Mouse (Mus musculus) hematopoietic stem cell, adult 5-6 weeks (primary cell): ENCODE results near the gene Sh2d1b2. TPM values are rescaled to one million over a fixed set of nuclear protein-coding genes. Genes with fewer than 3 reads are reported as not detected.

Experiments
- ATAC-seq, 2 experiments: fragments of 125-278 bp in 1 of 2; replicated peaks in 1 of 2; 2 replicates each; pipeline ENCODE4 v1.8.0; 2016 to 2017; ENCODE audit warnings: inconsistent platforms in 2 of 2, mild to moderate bottlenecking in 2 of 2, moderate number of reproducible peaks in 2 of 2, low read depth in 1 of 2, moderate TSS enrichment in 1 of 2; ENCODE audit not compliant: low FRiP score in 2 of 2, poor library complexity in 2 of 2, severe bottlenecking in 2 of 2, insufficient read depth in 1 of 2, low TSS enrichment in 1 of 2
- total RNA-seq: library from RNA; stranded (forward); fragments of 172-1452, 232-1000 nt; gene quantifications from 2 replicates; pipeline ENCODE4 v1.2.3, GENCODE M21; 2017

Gene Sh2d1b2
- total RNA-seq, 1 experiment from 2014 or later = not detected

DNA sequence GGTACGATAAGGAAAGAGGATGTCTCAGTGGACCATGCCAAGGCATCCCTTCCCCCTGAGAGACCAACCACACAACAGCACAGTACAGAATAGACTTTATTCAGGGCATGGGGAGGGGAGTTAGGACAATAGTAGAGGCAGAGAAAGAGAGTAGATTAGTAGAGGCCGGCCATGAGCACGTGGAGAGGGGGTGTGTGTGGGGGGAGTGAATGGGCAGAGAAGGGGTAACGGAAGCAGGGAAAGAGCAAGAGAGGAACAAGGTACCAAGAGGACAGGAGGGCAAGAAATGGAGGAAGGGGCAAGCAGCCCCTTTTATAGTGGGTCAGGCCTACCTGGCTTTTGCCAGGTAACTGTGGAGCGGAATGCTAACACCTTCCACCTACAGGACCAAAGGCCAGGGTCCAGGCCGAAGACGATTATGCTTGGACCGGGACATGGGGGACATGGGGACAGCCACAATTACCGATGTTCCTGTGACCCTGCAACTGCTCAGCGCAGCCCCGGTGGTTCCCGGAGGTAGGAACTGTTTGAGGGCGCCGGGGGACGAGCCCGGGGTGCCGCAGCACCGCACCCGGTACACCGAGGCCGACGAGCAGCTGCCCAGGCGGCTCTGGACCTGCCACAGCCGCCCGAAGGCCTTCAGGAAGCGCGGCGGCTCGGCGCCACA is 22.5 kb downstream of the Sh2d1b2 start:
- 0 out of 4 replicates have a peak, but pooled peaks of 1 of the 2 experiments have one; percentile 14 for ATAC-seq

DNA sequence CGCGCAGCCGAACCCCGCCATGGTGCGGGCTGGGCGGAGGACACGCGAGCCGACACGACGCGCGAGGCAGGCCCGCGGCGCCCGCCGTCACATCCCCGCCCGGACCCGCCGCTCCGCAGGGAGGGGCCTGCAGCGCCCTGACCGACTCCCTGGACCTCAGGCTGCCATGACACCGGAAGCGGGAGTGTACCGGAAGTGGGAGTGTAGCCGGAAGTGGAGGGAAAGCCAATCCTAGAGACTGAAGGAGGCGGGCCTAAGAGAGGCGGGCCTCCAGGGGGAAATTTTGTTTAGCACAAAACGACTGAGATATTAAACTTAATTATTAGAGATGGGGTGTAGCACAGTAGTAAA is 23.0 kb downstream of the Sh2d1b2 start:
- ATAC-seq = peak; percentile 88 to 98

DNA sequence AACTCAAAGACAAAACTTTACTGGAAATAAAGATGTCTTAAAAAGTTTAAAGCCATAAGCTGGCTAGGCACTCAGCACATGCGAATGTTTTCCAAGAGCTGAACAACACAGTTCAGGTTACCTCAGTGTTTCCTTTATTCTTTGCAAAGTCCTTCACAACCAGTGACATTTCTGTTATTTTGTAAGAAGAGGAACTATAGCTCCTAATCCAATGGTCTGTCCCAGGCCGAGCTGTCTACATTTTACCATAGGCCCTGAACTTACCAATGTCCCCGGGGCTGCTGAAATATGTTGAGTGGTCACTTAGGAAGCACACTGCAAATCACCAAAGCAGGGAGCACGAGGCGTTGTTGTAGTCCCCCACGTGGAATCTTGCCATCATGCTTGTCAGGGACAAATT is 37.7 kb downstream of the Sh2d1b2 start:
- peak in 1 of 2 experiments; percentile 39; a peak in 1 of 4 replicates for ATAC-seq

DNA sequence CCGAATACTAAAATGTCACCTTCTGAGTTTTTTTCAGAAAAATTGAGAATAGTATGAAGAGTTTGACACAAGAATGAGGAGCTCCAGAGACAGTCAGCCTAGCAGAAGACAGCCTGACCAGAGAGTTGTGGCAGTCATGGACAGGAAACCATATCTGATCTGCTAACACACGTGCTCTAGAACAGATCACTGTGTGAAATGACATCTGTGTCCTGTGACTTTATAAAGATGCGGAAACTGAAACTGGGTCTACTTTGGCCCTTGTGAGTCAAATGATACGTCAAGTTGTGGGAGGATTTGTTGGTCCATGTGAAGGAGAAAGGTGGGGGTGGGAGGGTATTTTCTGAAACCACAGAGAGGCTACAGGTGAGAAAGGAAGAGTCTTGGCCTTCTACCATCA is 38.1 kb downstream of the Sh2d1b2 start:
- no peak; a peak in 1 of 4 replicates for ATAC-seq

DNA sequence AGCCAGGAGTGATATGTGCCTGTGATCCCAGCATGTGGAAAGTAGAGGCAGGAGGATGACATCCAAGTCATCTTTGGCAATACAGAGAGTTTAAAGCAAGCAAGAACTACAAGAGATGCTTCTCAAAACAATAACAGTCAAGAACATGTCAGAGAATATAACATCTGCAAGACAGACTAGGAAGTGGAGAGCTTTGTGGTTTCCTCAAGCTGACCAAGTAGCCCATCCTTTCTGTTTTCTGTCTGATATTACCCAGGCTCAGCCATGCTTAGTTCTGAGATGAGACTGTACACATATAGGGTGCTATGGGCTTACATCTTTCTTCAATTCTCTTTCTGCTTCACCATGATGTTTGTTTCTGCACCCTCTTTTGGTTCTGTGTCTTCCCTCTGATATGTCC is 40.7 kb downstream of the Sh2d1b2 start:
- ATAC-seq = 0 out of 4 replicates have a peak, but pooled peaks of 1 of the 2 experiments have one; percentile 24

DNA sequence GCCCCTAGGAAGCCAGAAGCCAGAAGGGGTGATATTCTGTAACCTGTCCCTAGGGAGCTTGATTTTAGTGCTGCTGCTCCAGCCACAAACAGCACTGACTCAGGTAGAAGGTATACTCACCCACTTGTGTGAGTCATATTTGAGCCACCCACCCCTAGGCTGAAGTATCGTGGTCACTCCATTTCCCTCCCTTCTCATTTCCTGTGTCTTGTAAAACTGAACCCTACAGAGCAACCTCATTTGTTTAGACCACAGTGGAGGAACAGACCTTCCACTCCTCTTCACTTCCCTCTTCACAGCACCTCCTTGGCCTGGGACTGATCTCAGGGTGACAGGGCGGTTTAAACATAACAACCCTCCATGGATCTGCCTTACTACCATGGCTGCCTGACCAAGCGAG is 44.5 kb downstream of the Sh2d1b2 start, which contains the start of gene Sh2d1b1:
Gene Sh2d1b1, plus strand, starts transcription at position 305 of the 400 bp plus-strand sequence.
- ATAC-seq = peak; percentile 85

DNA sequence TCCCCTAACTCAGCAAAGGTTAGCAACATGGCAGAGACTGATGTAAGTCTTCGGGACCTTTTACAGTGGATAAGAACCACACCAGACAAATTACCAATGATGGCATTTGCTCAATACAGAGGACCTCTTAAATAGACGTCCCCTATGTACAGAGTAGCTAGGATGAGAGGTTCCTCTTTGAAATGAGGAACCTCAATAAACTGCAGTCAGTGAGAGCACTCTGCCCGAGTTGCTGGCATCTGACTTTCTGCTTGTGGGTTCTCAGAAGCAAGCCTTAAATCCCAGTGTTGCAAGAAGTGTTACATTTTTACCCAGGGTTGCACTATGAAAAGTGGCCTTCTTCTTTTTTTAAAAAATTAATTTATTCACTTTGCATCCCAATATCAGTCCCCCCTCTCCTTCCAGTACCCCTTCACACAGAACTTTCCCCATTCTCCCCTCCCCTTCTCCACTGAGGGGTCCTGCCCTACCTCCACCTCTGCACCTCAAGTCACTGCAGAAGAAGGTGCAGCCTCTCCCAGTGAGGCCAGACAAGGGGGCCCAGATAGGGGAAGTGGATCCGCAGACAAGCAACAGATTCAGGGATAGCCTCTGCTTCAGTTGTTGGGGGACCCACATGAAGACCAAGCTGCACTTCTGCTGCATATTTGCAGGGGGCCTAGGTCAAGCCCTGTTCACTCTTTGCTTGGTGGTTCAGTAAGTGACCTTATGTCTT is 50.0 kb downstream of the Sh2d1b2 start:
- ATAC-seq = peak; percentile 95

DNA sequence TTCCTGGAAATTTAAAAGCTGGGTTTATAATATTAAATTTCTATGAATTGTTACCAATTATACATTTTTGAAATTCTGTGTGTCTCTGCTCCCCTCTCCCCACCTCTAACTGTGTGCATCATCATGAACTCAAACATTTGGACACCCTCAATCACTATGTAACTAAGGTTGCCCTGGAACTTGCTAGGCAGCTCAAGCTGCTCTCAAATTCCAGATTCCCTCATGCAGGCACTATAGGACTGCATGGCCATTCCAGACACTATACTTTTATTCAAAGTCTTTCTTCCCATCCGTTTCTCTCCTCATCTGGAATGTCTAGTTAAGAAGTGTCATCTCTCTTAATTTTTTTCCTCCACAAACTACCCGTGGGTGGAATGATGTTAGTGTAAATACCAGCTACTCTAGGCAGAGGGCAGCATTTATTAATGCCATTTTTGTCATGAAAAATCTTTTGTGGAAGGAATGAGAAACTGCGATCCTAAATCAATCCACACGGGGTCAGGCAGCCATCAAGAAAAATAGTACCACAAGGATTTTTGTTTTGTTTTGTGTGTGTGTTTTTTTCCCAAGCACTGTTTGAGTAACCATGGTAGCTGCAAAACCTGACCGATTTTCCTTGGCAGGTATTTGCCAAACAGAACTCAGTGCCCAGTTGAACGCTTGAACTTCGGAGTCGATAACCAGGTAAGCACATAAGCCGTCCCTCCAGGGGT is 59.8 kb downstream of the Sh2d1b2 start:
- peak; percentile 81 to 87 for ATAC-seq

DNA sequence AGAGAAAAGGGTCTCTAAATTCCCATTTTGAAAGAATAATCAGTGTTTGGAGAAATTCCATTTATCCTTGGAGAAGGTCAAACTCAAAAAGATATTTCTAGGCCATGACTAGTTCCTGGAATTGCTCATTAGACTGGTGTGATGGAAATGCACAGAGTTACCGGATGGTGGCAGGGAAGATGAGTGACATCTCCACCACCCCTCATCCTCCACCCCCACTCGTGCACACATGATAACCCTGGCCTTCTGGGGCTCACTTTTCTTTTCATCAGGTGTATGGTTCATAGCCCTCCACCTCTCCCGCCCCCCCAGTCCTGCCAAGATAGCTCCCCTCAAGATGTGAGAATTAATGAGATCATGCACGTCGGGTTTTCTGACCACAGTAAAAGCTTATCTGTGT is 60.7 kb downstream of the Sh2d1b2 start:
- no peak for ATAC-seq

DNA sequence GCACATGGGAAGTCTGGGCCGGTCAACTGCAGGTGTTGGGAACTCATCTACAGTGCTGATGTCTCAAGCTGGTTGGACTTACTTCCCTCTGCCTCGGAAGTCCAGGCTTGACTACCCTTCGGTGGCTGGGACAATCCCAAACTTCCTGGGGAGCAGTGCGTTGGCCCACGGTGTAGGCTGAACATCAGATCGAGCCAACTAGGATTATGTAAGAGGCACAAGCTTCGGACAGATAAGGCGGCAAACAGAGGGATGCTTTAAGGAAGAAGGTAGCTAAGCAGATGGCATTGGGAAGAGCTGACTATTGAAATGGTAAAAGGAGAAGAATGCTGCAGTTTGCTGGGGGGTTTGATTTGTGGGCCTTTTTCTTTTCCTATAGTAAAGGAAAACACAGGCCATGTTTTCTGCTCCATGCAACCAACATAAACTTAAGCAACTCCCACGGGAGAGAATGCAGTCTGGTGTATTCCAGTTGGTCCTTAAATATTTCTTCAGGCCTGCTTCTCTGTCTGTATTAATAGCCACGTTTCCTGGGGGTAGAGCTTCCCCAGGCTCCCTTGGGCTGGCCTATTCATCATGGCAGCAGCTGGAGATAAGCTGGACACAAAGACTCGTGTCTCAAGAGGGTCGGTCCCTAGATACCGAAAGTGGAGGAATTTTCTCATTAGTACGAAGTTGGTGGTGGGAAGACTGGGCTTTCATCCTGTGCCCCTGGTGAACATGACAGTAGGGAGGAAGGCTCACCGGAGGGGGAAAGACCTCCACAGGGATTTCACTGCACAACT is 62.4 kb downstream of the Sh2d1b2 start:
- ATAC-seq = no peak

DNA sequence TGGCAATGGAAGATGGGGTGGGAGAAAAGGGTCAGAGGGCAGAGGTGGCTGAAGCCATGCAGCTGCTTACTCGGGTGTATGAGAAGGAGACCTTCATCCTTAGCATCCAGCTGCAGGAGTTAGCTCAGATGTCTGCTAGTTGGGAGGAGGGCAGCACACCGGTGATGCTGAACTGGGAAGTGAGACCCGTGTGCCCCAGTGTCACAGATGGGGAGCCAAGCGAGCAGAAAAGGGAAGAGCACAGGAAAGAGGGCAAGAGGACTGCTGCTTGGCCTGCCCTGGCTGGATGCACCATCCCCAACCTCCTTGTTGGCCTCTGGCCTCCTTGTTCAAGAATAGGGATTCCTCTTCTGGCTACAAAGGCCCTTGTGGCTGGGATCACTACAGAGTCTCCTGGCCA is 66.9 kb downstream of the Sh2d1b2 start:
- no peak for ATAC-seq

DNA sequence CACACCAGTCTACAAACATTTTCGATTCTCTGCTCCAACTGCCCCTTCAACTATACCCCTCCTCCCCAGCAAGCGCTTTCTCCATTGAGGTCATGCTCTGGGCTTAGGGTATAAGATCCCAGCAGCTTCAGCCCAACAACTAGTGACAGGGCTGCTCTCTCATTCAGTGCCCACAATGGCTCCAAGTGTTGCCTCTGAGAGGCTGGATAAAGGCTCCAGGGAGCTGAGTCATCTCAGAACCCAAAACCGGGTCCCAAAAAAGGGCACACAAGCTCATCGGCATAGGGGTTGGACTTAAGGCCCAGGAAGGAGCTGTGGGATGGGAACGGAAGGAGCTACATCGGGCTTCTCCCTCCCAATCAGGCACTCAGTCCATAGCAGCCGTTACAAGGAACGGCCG is 69.1 kb downstream of the Sh2d1b2 start:
- no peak for ATAC-seq

DNA sequence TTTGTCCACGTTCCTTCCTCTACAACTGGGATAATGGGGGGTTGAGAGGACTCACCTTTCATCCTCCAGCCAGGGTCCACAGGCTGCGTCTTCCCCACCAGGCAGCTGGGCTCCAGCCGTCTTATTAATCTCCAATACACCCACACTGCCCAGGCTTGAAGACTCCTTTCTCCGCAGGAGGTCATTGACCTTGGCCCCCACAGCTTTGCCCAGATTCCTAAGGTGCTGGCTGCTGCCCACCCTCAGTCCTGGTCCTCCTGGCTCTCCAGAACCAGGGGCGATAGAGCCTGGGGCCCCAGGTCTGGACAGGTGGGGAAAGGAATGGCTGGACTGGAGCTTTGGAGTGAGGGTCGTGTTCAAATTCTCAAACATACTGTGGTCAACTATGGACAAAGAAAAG is 69.9 kb downstream of the Sh2d1b2 start:
- no peak for ATAC-seq

DNA sequence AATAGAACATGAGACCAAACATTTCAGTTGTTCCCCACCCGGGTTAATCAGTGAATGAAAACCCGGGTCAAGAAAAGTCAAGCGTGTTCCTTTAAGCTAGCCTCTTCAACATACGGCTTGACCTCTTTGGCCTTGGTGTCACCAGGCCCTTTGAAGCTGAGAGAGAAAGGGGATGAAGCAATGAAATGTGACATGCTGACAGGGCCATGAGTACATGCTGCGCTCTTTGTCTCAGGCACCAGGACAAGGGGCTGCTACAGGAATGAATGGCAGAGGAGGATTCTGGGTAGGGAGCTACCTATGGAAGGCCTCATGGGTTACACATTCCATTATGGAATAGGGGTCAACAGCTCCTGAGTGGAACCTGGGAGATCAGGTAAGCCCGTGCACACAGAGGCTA is 70.6 kb downstream of the Sh2d1b2 start:
- no peak for ATAC-seq
